Mouse (Mus musculus) liver, postnatal 0 days (tissue): ENCODE results near the gene Arxes2. TPM values are rescaled to one million over a fixed set of nuclear protein-coding genes. Genes with fewer than 3 reads are reported as not detected.
"Not testable (repeated sequence)": the region's sequence is repeated elsewhere in the genome, so short reads cannot be mapped to it uniquely, and the experiment has no call there.

ENCODE experiments used
- ATAC-seq: fragments of 200-750 bp; cut with Nextera tagmentation; 2 replicates; pipeline ENCODE4 v1.8.0; 2017; ENCODE audit warnings: mild to moderate bottlenecking, moderate library complexity
- DNase-seq: peaks from one replicate; pipeline ENCODE4 v3.0.0-alpha.2; 2016
- H3K27ac ChIP-seq: fragments of 300-500 bp; sonication (generic); 2 replicates; pipeline ENCODE4 v1.5.1; 2014; ENCODE audit warnings: antibody characterized with exemption, moderate library complexity, mild to moderate bottlenecking, low read depth
- H3K27me3 ChIP-seq: fragments of 300-500 bp; sonication (generic); 2 replicates; pipeline ENCODE4 v1.6.1; 2014; ENCODE audit warnings: low read length, control low read depth, mixed read lengths; ENCODE audit not compliant: insufficient read depth
- H3K36me3 ChIP-seq: fragments of 300-500 bp; sonication (generic); replicated peaks from 2 replicates; pipeline ENCODE4 v1.6.1; 2014; ENCODE audit warnings: mild to moderate bottlenecking, control low read depth, low read length, moderate library complexity, mixed read lengths; ENCODE audit not compliant: insufficient read depth
- H3K4me1 ChIP-seq: fragments of 300-500 bp; sonication (generic); 2 replicates; pipeline ENCODE4 v1.6.1; 2014; ENCODE audit warnings: antibody characterized with exemption, mild to moderate bottlenecking, control low read depth; ENCODE audit not compliant: insufficient read depth
- H3K4me2 ChIP-seq: fragments of 300-500 bp; sonication (generic); 2 replicates; pipeline ENCODE4 v1.6.1; 2014; ENCODE audit warnings: low read depth, mild to moderate bottlenecking, low read length, moderate library complexity, mixed read lengths
- H3K4me3 ChIP-seq: fragments of 300-500 bp; sonication (generic); 2 replicates; pipeline ENCODE4 v1.5.1; 2014; ENCODE audit warnings: low read depth, low read length
- H3K9ac ChIP-seq: fragments of 300-500 bp; sonication (generic); replicated peaks from 2 replicates; pipeline ENCODE4 v1.6.1; 2014; ENCODE audit warnings: mild to moderate bottlenecking, moderate library complexity
- H3K9me3 ChIP-seq: fragments of 300-500 bp; sonication (generic); 2 replicates; pipeline ENCODE4 v1.6.1; 2016; ENCODE audit warnings: mild to moderate bottlenecking, control low read depth, low read length, mixed read lengths
- CTCF ChIP-seq: sonication (generic); IDR thresholded peaks from 2 replicates; pipeline ENCODE4 v1.5.1; 2016; ENCODE audit warnings: antibody characterized with exemption, low read depth
- EP300 ChIP-seq: IDR thresholded peaks from 2 replicates; pipeline ENCODE4 v1.6.1; 2016; ENCODE audit warnings: antibody characterized with exemption, low read depth, mild to moderate bottlenecking
- WGBS: fragments of 180-500 bp; shearing (Covaris S2); extraction: QIAGEN DNeasy Blood & Tissue Kit; methylation state at CpG from one replicate; pipeline ENCODE4 v1.1.7; 2014; ENCODE audit not compliant: insufficient replicate concordance; 5-methylcytosine and 5-hydroxymethylcytosine counted together
- polyA plus RNA-seq: library from polyadenylated mRNA; unstranded; fragments of >200 nt; fragmentation: Nextera tagmentation; extraction: Ambion mirVana; gene quantifications from 2 replicates; pipeline ENCODE4 v1.2.1, GENCODE M21; 2015

The Arxes2 gene
- polyA plus RNA-seq, 1 experiment from 2014 or later: 16.3 TPM

- no peaks in the 10 kb centered on the region for H3K9me3 ChIP-seq
- no peak overlapping the region for H3K27ac ChIP-seq
- no peak overlapping the region for H3K9ac ChIP-seq
- peaks cover 5% of the 10 kb centered on the region; the same call in 1 of the 2 replicates for H3K27me3 ChIP-seq
- TF ChIP-seq EP300 (no peak), CTCF (no peak)
- ATAC-seq (no peak), DNase-seq (no peak)
- H3K4me2 ChIP-seq: no peak overlapping the region
- no peaks in the 10 kb centered on the region for H3K36me3 ChIP-seq
- no peaks in the 10 kb centered on the region for H3K4me1 ChIP-seq
- no peak overlapping the region for H3K4me3 ChIP-seq
- 72% methylated on average over 1 of the region's 1 CpGs for WGBS
These were observed 36.7 kb downstream of the Arxes2 start for GRCm38 (mm10) chrX:136030331-136030730.

- not testable (repeated sequence) for H3K9me3 ChIP-seq, H3K27ac ChIP-seq, DNase-seq, H3K27me3 ChIP-seq, H3K4me1 ChIP-seq, H3K36me3 ChIP-seq, H3K9ac ChIP-seq, H3K4me3 ChIP-seq
- H3K4me2 ChIP-seq: peak within 1 kb of the TSS; percentile 42; the same call in 1 of the 2 replicates
- WGBS: 0% methylated on average over 6 of the region's 49 CpGs
- ATAC-seq: peak; percentile 84
These were observed 39.5 kb downstream of the Arxes2 start, which contains the start of gene Arxes1 for GRCm38 (mm10) chrX:136032799-136033763. TSS of gene Arxes1 (plus strand) at chrX:136033367.

GRCm38 (mm10) chrX:136043726-136044125, 50.1 kb downstream of the Arxes2 start:
- Histone ChIP-seq H3K4me1 (no peaks in the 10 kb centered on the region), H3K27me3 (no peaks in the 10 kb centered on the region; the same call in 1 of the 2 replicates), H3K36me3 (no peaks in the 10 kb centered on the region), H3K4me3 (no peak overlapping the region), H3K9ac (no peak overlapping the region), H3K9me3 (no peaks in the 10 kb centered on the region), H3K4me2 (no peak overlapping the region), H3K27ac (no peak overlapping the region)
- ATAC-seq (peak; percentile 71), DNase-seq (no peak)
- 61% methylated on average over 1 of the region's 1 CpGs for WGBS
- TF ChIP-seq CTCF: no peak
- TF ChIP-seq EP300: peak; percentile 51; the same call in 1 of the 2 replicates

Other genes starting within 250 kb of the Arxes2 start
- gene Bhlhb9, start 196.2 kb upstream of the Arxes2 start, polyA plus RNA-seq: 18.8 and 19.3 TPM in 2 replicates
- gene Gprasp2, start 154.8 kb upstream of the Arxes2 start, polyA plus RNA-seq: 0.19 and 0.26 TPM in 2 replicates
- gene Arxes1, start 39.5 kb downstream of the Arxes2 start, polyA plus RNA-seq: 3.8 and 4.4 TPM in 2 replicates
- 141 and 149 TPM in 2 replicates for gene Bex2, start 74.4 kb downstream of the Arxes2 start, polyA plus RNA-seq
- 0.07 and 0.09 TPM in 2 replicates for gene Nxf3, start 91.4 kb downstream of the Arxes2 start, polyA plus RNA-seq
- gene Bex4, start 145.2 kb downstream of the Arxes2 start, polyA plus RNA-seq: 111 and 121 TPM in 2 replicates
- gene Tceal8, start 178.5 kb downstream of the Arxes2 start, polyA plus RNA-seq: 139 and 150 TPM in 2 replicates
- gene Tceal5, start 210.1 kb downstream of the Arxes2 start, polyA plus RNA-seq: 12.7 and 16.3 TPM in 2 replicates
- 0.36 and 5.2 TPM in 2 replicates for gene Tceal7, start 221.0 kb downstream of the Arxes2 start, polyA plus RNA-seq
- gene Bex1, start 221.7 kb downstream of the Arxes2 start, polyA plus RNA-seq: 134 and 163 TPM in 2 replicates